Mouse (Mus musculus) heart, adult 2 months (tissue): ENCODE data around the gene Podnl1. TPM values are rescaled to one million over a fixed set of nuclear protein-coding genes. Genes with fewer than 3 reads are reported as not detected.
A peak's percentile ranks its signal among the peaks of the same experiment; 100 is the strongest.

Source experiments
- DNase-seq, 2 experiments: peaks; one replicate each; pipeline ENCODE4 v3.0.0; 2021
- H3K27ac ChIP-seq: fragments of 200-600 bp; 2 replicates; pipeline ENCODE4 v1.8.1; 2022
- H3K27me3 ChIP-seq: fragments of 200-500 bp; 2 replicates; pipeline ENCODE4 v1.6.1; 2012; ENCODE audit warnings: mild to moderate bottlenecking, low read length, inconsistent platforms, mixed read lengths; ENCODE audit not compliant: control insufficient read depth, insufficient read depth
- H3K36me3 ChIP-seq: fragments of 200-500 bp; 2 replicates; pipeline ENCODE4 v1.6.1; 2012; ENCODE audit warnings: low read length, inconsistent platforms; ENCODE audit not compliant: control insufficient read depth, insufficient read depth
- H3K4me1 ChIP-seq: fragments of 200-500 bp; 2 replicates; pipeline ENCODE4 v1.6.1; 2011; ENCODE audit warnings: low read length; ENCODE audit not compliant: control insufficient read depth, insufficient read depth
- H3K4me3 ChIP-seq: fragments of 200-600 bp; 2 replicates; pipeline ENCODE4 v1.8.1; 2022
- H3K79me2 ChIP-seq: fragments of 200-500 bp; replicated peaks from 2 replicates; pipeline ENCODE4 v1.6.1; 2012; ENCODE audit warnings: mild to moderate bottlenecking, inconsistent platforms, low read length, moderate library complexity, mixed read lengths; ENCODE audit not compliant: control insufficient read depth, insufficient read depth
- H3K9ac ChIP-seq: fragments of 200-500 bp; 2 replicates; pipeline ENCODE4 v1.6.1; 2012; ENCODE audit warnings: low read depth, mild to moderate bottlenecking, control low read depth, inconsistent platforms, low read length, mixed read lengths
- CTCF ChIP-seq: fragments of 200-600 bp; IDR thresholded peaks from 2 replicates; pipeline ENCODE4 v1.8.1; 2022; ENCODE audit warnings: antibody characterized with exemption, mild to moderate bottlenecking, moderate library complexity
- EP300 ChIP-seq: fragments of 200-500 bp; IDR thresholded peaks from 2 replicates; pipeline ENCODE4 v1.6.1; 2011; ENCODE audit warnings: low read depth, low read length, control low read depth; ENCODE audit not compliant: insufficient read depth
- POLR2A ChIP-seq: fragments of 200-500 bp; IDR thresholded peaks from 2 replicates; pipeline ENCODE4 v1.6.1; 2011; ENCODE audit warnings: mild to moderate bottlenecking, low read depth, low read length, control low read depth; ENCODE audit not compliant: insufficient read depth
- WGBS: fragments of 180-500 bp; shearing (Covaris S2); methylation state at CpG from one replicate; pipeline ENCODE4 v1.1.7; 2018; 5-methylcytosine and 5-hydroxymethylcytosine counted together
- intact Hi-C: fragments of 180-260 bp; cut with DNase I; formaldehyde crosslinking; loops from one replicate; pipeline ENCODE4 v1.15.1; 2025
- polyA plus RNA-seq: library from polyadenylated mRNA; depleted of rRNA; stranded (reverse); fragments of >200 nt; gene quantifications from 2 replicates; pipeline ENCODE4 v1.2.3, GENCODE M21; 2012
- total RNA-seq, 2 experiments: library from RNA; stranded (reverse); gene quantifications; 2 replicates each; pipeline ENCODE4 v1.2.3; 2021

The Podnl1 gene
- total and polyA plus RNA-seq, 3 experiments, result 0.23 TPM; not detected in 2

DNA sequence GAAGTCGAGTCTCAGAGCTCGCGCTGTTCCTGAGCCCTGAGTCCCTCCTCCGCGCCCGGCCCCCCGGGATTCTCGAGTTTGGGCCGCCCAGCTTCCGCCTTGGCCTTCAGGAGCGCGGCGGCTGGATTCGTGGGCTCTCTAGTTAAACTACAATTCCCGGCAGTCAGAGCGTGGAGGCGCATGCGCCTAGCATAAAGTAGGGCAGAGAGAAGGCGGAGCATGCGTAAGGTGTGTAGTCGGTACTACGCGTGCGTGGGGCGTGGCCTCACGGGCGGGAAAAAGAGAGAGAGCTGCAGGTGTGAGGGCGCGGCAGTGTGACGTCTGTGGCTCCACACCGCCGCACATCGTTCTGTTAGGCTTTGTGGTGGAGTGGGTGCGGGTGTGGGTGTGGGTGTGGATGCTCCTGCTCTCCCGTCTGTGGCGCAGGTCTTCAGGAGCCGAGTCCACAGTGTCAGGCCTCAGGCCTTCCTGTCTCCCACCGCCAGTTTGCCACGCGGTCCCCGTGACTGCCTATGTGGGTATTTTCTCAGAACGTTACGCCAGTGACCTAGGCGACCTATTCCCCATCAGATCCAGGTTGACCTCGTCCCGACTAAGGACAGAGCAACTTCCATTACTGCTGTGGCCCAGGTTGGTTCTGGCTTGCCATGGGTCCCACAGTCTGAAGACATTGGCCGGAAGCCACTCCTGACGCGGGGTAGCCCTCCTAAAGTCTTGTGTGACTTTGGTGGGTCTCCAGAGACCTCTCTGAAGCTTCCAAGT lies 22.2 kb downstream of the Podnl1 start, which contains the start of the genes Cc2d1a and 4930432K21Rik:
Gene Cc2d1a, minus strand, starts transcription at position 168 of the 762 bp plus-strand sequence.
Gene 4930432K21Rik, plus strand, starts transcription at position 257 of the 762 bp plus-strand sequence.
- intact Hi-C loops, result loop anchor here (1.0 to 5.0 kb wide), 3 partner anchors 33 to 81 kb away; partner anchors contain the start of genes Dcaf15, Gm10643 and Rfx1
- Histone ChIP-seq H3K4me3 (peak within 1 kb of the TSS; percentile 75), H3K36me3 (no peaks in the 10 kb centered on the region), H3K79me2 (no peaks in the 10 kb centered on the region), H3K4me1 (peaks cover 6% of the 10 kb centered on the region), H3K27me3 (no peaks in the 10 kb centered on the region), H3K9ac (peak within 1 kb of the TSS; percentile 79), H3K27ac (peak within 1 kb of the TSS; percentile 81)
- TF ChIP-seq POLR2A (peak; percentile 76), EP300 (0 out of 2 replicates have a peak, but pooled peaks have one; percentile 7), CTCF (no peak)
- 15% methylated on average over 49 of the region's 49 CpGs for WGBS
- peak; percentile 92 to 95 for DNase-seq

- peak overlapping the region; percentile 75; the same call in 1 of the 2 replicates for H3K4me3 ChIP-seq
These were observed 22.7 kb downstream of the Podnl1 start for GRCm38 (mm10) chr8:84148531-84148850.

GRCm38 (mm10) chr8:84149181-84149580 lies 23.4 kb downstream of the Podnl1 start:
- no peak for DNase-seq
- Histone ChIP-seq H3K27ac (no peak overlapping the region), H3K79me2 (no peaks in the 10 kb centered on the region), H3K36me3 (no peaks in the 10 kb centered on the region), H3K27me3 (no peaks in the 10 kb centered on the region), H3K4me3 (no peak overlapping the region), H3K9ac (no peak overlapping the region), H3K4me1 (peaks cover 6% of the 10 kb centered on the region)
- 80% methylated on average over 3 of the region's 3 CpGs for WGBS
- TF ChIP-seq CTCF (no peak), POLR2A (no peak), EP300 (no peak)
- intact Hi-C loops, result loop anchor here (2.0 to 5.0 kb wide), 2 partner anchors 32 to 82 kb away; partner anchors contain the start of genes Gm10643 and Rfx1

More at GRCm38 (mm10) chr8:84148531-84148850, 22.7 kb downstream of the Podnl1 start:
- Histone ChIP-seq H3K79me2 (no peaks in the 10 kb centered on the region), H3K27ac (no peak overlapping the region; the same call in 1 of the 2 replicates), H3K27me3 (no peaks in the 10 kb centered on the region), H3K4me1 (peaks cover 6% of the 10 kb centered on the region), H3K9ac (no peak overlapping the region), H3K36me3 (no peaks in the 10 kb centered on the region)
- WGBS, result 45% methylated on average over 5 of the region's 5 CpGs
- no peak for DNase-seq
- intact Hi-C loops, result loop anchor here (2.0 to 5.0 kb wide), 2 partner anchors 32 to 81 kb away; partner anchors contain the start of genes Gm10643 and Rfx1
- no peak for TF ChIP-seq CTCF
- TF ChIP-seq POLR2A, result no peak
- TF ChIP-seq EP300, result no peak

GRCm38 (mm10) chr8:84157620-84158019 lies 31.8 kb downstream of the Podnl1 start:
- Histone ChIP-seq H3K9ac (no peak overlapping the region), H3K27ac (no peak overlapping the region), H3K4me3 (no peak overlapping the region), H3K27me3 (no peaks in the 10 kb centered on the region), H3K79me2 (no peaks in the 10 kb centered on the region), H3K36me3 (no peaks in the 10 kb centered on the region), H3K4me1 (no peaks in the 10 kb centered on the region)
- intact Hi-C loops, result no loop called here
- WGBS, result 94% methylated on average over 4 of the region's 4 CpGs
- no peak for TF ChIP-seq EP300
- no peak for TF ChIP-seq POLR2A
- TF ChIP-seq CTCF, result no peak
- DNase-seq, result no peak

DNA sequence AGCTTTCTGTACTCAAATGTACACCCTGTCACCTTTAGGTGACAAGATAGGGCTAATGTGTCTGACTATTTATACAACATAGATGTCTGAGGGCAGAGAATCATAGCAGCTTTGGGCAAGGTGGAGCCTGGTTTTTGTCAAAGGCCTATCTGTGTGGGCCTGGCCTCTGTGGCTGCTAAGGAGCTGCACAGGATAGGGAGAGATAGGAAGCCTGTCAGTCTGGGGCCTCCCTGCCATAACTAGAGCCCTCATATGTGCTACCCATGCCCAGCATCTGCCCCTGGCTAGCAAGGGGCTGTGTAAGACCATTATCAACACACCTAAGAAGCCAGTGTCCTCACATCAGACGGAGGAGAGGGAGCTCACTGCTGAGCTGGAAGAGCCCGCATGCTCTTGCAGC lies 41.9 kb downstream of the Podnl1 start:
- Histone ChIP-seq H3K79me2 (no peaks in the 10 kb centered on the region), H3K36me3 (no peaks in the 10 kb centered on the region), H3K27me3 (no peaks in the 10 kb centered on the region), H3K9ac (no peak overlapping the region), H3K27ac (no peak overlapping the region), H3K4me3 (no peak overlapping the region), H3K4me1 (no peaks in the 10 kb centered on the region)
- no peak for DNase-seq
- TF ChIP-seq CTCF (no peak), POLR2A (no peak)
- intact Hi-C loops, result no loop called here
- WGBS, result 89% methylated on average over 2 of the region's 2 CpGs

DNA sequence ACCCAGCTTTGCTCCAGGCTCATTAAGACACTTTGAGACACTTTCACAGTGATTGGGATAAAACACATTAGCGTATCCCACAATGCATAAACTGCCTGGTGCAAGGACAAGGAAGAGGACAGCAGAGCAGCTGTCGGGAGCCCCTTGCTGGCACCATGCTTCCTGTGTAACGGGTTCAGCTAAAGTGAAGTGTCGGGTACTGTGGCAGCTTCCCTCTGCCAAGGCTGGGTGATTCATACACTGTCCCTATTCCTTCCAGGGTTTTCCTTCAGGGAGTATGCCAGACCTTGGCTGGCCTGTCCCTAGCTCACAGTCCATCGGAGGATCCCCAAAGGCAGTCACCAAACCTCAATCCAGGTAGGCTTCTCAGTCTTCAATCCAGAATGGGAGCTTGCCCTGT lies 44.3 kb downstream of the Podnl1 start:
- DNase-seq, result no peak
- Histone ChIP-seq H3K36me3 (no peaks in the 10 kb centered on the region), H3K9ac (no peak overlapping the region), H3K4me3 (no peak overlapping the region), H3K79me2 (no peaks in the 10 kb centered on the region), H3K27ac (no peak overlapping the region), H3K4me1 (no peaks in the 10 kb centered on the region), H3K27me3 (no peaks in the 10 kb centered on the region)
- 81% methylated on average over 5 of the region's 5 CpGs for WGBS
- intact Hi-C loops, result no loop called here
- TF ChIP-seq EP300 (no peak), POLR2A (no peak), CTCF (no peak)
